Mouse (Mus musculus): ENCODE results near the gene Gbx2.

Gene Gbx2

GRCm38 (mm10) chr1:89935493-89936348, 4.7 kb upstream of the Gbx2 start:
- DNase-seq (ENCODE audit: low spot score) = no peak

GRCm38 (mm10) chr1:89934316-89935260, 3.6 kb upstream of the Gbx2 start:
- DNase-seq (ENCODE audit: low spot score) = no peak

DNA sequence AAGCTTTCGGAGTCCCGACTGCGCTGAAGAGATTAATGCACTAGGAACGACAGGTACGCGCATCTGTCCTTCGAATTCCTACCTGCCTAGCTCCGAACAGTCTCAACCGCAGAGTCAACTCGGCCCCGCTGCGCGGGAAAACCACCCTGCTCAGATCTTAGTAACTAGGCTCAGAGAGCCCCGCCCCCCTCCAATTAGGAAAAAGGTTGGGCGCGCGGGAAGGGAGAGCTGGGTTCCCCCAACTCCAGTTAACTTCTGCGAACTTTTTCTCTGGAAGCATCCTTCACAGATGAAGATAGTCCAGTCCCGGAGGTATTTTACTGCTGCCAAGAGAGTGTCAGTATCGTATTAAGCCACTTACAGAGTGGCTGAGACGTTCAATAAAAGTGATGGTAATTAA, 2.8 kb upstream of the Gbx2 start:
- no peak for DNase-seq (ENCODE audit: low spot score)

DNA sequence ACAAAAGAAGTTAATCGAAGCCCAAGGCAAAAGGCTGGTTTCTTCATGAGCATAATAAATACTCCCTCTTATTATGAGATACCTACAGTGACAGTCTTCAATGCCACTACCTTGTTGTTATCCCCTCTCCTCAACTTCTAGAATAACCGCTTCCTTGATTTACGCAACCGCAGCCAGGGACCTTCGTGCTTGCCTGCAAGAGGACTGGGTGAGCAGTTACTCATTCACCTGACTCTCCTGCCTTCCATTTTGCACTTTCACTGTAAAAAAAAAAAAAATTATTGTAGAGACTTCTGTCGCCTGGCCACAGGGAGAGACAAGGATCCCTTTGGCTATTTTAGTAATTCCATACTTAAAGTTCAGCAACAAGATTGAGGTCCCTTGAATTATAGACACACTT, 2.0 kb upstream of the Gbx2 start:
- DNase-seq (ENCODE audit: low spot score) = no peak

GRCm38 (mm10) chr1:89932616-89933015, 1.6 kb upstream of the Gbx2 start:
- DNase-seq (ENCODE audit: low spot score) = no peak

DNA sequence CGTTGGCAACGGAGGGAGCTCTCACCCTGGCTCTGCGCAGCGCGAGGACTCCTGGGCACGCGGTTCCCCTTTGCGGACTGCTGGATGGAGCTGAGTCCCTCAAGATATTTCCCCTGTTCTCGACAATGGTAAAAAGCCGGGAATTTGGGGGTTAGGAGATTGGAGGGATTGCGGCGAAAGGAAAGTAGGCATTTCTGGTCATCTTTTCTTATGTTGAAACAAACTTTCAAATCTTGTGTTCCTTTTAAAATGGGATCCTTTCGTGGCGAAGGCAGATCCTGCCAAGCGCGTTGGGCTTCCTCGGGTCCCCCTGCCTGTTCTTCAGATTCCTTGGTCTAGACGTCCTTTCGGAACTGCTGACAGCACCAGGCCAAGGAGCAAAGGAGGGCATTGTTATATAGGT, 1.0 kb upstream of the Gbx2 start:
- no peak for DNase-seq (ENCODE audit: low spot score)

DNA sequence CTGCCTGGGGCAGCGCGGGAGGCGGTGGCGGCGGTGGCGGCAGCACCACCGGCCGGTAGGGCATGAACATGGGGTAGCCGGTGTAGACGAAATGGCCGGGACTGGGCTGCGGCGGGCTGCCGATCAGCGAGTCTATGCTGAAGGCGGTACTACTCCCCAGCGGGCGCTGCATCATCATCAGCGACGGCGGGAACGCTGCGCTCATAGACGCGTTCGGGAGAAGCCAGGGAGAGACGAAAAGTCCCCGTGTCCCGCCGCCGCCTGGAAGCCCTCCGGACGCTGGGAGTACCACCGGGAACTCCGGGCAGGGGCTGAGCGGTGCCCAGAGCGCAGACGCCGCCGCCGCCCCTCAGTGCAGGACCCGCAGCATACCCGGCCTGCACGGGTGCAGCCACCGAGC, 428 bp downstream of the Gbx2 start:
- no peak for DNase-seq (ENCODE audit: low spot score)

DNA sequence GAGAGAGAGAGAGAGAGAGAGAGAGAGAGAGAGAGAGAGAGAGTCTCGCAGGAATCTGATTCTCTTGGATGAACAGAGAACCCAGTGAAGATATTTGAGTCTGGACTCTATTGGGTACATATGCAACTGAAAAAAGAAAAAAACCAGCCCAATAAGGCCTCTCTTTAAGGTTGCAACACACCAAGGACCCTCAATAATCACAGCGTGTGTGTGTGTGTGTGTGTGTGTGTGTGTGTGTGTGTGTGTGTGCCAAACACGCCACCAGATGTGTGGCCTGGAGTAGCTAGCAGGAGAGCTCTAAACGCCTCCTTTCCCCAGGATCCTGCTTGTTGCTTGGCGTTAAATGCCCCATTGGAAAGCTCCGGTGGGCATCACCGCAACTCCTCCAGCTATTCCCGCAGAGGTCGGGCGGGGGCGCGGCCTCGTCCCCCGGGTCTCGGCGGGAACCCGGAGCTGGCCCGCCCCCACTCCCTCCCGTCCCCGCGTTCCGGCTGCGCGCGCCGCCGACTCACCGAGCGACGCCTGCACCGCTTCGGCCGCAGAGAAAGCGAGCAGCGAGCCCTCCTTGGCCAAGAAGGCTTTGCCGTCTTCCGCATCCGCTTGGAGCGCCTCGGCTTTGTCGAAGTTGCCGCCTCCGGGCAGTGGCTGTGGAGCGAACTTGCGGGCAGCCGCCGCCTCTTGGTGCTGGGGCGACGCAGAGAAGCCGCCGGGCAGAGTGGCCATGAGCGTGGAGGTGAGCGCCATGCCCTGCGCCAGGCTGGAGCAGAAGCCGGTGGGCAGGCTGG, 1.1 kb downstream of the Gbx2 start:
- no peak for DNase-seq (ENCODE audit: low spot score)

- DNase-seq (ENCODE audit: low spot score) = no peak
Measured at GRCm38 (mm10) chr1:89929181-89929580, 1.8 kb downstream of the Gbx2 start.

- no peak for DNase-seq (ENCODE audit: low spot score)
Measured at GRCm38 (mm10) chr1:89928676-89929075, 2.3 kb downstream of the Gbx2 start.

DNA sequence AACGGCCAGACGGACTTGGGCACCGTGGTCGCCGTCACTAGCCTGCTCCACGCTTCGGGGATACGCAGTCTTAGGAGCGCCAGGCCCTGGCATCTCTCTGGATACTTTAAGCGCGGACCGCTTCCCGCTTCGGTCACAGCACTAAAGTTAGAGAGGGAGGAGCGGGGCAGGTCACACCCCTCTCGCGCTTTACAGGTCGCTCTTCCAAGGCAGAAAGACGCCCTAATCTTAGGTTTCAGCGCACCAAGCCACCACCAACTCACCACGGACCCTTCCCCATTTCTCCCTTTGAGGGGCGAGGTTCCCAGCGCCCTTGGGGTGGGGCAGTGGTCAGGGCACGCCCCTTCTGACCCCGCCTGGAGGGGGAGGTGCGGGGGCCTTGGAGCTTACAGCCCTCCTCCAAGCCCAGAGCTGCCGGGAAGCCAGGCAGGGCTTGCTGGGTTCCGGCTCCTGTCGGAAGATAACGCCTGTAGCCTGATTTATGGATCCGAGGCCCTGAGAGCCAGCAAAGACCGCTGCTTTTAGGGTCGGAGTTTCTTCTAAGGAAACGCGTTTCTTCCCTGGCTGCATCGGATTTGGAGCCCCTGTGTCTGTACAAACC, 3.8 kb downstream of the Gbx2 start:
- no peak for DNase-seq (ENCODE audit: low spot score)

DNA sequence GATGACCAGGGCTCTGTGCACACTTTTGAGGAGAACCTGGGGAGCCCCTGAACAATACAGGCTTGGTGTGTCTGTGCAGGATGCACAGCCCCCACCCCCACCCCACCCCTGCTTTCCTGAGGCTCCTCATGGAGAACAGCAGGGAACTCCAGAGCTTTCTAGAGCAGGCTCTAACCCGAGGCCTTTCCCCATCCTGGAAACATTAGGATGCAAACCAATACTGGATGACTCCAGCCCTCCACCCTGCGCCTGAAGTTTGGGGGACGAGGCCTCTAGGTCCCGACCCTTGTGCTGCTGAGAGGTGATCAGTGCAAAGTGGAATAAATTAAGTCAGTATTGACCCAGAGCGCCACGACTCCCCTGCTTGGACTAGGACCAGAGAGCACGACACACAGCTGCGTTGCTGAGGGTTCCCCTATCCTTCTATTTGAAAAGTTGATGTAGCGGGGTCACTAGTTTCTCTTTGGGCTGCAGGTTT, 4.4 kb downstream of the Gbx2 start:
- DNase-seq (ENCODE audit: low spot score) = no peak

- no peak for DNase-seq (ENCODE audit: low spot score)
Measured at GRCm38 (mm10) chr1:89925501-89926190, 5.3 kb downstream of the Gbx2 start.

GRCm38 (mm10) chr1:89923642-89924020, 7.3 kb downstream of the Gbx2 start:
- no peak for DNase-seq (ENCODE audit: low spot score)

DNA sequence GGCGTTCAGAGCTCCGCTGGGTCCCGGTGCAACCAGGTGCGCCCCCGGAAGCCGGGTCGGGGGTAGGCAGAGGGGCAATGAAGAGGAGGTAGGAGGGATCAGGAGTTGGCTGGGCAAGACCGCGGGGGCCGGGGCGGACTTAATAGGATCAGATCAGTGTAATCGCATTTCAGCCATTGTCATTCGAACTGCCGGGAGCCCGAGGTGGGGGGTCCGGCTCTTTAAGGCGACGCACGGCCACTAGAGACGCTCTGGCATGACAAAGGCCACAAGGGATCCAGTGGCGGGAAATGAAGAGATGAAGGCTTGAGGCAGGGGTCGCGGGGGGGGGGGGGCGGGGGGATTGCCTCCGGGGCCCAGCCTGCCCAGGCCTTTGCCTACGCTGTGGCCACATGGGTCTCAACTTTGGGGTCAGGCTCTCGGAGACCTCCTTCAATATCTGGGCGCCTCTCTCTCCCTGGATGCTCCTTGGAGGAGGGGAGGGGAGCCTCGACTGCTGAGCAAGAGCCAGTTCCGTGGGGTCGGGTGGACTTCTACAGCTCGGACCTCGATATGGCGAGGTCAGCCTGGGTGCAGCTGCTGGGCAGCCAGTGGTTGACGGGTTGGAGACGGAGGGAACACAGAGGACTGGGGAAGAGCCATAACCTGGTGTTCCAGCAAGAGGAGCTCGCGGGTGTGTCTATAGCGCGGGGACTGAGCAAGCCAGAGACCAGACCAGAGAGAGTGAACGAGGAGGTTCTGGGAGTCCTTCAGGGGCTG, 7.9 kb downstream of the Gbx2 start:
- DNase-seq (ENCODE audit: low spot score) = no peak

- DNase-seq (ENCODE audit: low spot score) = no peak
Measured at GRCm38 (mm10) chr1:89922282-89922681, 8.7 kb downstream of the Gbx2 start.

- DNase-seq (ENCODE audit: low spot score) = no peak
Measured at GRCm38 (mm10) chr1:89921806-89922205, 9.2 kb downstream of the Gbx2 start.

GRCm38 (mm10) chr1:89919206-89919605, 11.8 kb downstream of the Gbx2 start:
- DNase-seq (ENCODE audit: low spot score) = no peak

DNA sequence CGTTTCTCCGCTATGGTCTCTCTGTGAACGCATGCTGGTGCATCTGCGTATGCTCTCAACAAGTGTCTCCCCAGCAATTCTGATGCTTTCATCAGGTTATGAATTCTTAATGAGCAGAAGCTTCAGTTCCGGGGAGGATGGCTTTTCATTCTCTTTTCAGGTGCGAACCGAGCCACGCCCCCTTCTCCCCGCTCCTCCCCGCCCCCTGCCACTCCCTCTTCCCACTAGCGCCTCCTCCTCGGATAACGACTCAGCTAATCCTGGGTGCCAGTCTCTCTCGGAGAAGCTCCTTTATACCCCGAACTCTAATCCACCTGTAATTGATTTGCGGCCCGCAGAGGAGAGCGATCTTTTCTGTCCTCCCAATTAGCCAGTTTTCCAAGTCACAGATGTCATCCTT, 12.9 kb downstream of the Gbx2 start:
- no peak for DNase-seq (ENCODE audit: low spot score)

DNA sequence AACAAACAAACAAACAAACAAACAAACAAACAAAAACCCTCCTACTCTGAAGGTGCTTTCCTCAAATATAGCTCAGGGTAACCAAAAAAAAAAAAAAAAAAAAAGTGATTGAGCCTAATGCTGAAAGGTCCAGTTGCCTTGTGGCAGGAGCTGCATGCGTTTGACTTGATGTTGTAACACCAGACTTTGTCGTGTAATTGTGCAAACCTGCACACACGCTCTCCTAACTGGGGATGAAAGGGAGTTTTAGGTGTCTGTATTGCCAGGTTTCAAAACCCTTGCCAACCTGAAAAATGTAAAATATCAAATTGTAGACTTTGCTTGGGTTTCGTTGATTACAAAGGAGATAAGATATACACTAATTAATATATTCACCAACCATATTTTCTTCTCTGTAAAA, 17.4 kb downstream of the Gbx2 start:
- DNase-seq (ENCODE audit: low spot score) = no peak

Measured in testis, postnatal 14 days (tissue).